Mouse (Mus musculus) ovary, adult 10 weeks (tissue): Measurements from ENCODE around the gene Olfr373. TPM values are rescaled to one million over a fixed set of nuclear protein-coding genes. Genes with fewer than 3 reads are reported as not detected.

ENCODE experiments used
- polyA plus RNA-seq: library from polyadenylated mRNA; stranded (reverse); fragments of 350-450 nt; fragmentation: Illumina TruSeq; extraction: RNeasy Lipid Tissue Mini Kit (QIAGEN cat#74804); gene quantifications from one replicate; pipeline ENCODE4 v1.2.3, GENCODE M21; 2014

The Olfr373 gene
- polyA plus RNA-seq: not detected

DNA sequence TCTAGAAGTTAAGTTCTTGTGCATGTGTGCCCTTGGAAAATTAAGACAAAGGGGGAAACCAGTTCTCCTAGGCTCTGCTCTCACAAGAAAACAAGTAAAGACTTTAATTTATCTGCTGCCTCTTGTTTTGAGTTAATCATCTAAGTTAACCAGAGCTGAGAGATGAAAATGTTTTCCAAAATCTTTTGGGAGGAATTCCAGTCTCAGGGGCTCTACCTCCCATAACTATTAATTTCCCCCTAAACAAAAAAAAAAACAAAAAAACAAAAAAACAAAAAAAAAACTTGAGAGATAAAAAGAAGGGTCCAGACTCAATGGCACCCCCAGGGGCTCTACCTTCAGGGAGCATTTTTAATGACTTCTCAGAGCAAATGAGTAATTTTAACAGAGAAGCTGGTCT, at the start of gene Olfr373:
Gene Olfr373, plus strand, starts transcription at position 301 of the 400 bp plus-strand sequence.

GRCm38 (mm10) chr8:72040918-72041317, 42.1 kb upstream of the Olfr373 start, which contains the start of gene Olfr372:
Olfr372 (plus strand) TSS chr8:72041218.

DNA sequence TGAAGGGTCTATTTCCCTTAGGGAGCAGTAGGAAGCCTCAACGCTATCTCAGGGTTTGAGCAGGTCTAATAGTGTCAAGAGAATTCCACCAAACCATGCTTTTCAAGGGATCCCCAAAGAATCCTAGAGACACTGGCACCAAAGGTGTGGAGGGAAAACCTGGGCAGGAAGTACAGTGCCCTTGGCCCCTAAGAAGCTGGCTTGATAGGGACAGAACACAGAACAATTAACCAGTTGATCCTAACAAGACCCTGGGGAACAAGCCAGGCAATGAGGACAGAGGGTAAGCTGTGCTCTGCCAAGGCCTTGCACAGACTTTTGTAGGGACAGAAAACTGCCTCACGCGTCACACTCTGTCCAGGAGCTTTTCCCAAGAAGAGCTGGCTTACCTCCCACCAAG, 23.8 kb downstream of the Olfr373 start, which contains the start of gene Olfr374:
Gene Olfr374, plus strand, starts transcription at position 301 of the 400 bp plus-strand sequence.

DNA sequence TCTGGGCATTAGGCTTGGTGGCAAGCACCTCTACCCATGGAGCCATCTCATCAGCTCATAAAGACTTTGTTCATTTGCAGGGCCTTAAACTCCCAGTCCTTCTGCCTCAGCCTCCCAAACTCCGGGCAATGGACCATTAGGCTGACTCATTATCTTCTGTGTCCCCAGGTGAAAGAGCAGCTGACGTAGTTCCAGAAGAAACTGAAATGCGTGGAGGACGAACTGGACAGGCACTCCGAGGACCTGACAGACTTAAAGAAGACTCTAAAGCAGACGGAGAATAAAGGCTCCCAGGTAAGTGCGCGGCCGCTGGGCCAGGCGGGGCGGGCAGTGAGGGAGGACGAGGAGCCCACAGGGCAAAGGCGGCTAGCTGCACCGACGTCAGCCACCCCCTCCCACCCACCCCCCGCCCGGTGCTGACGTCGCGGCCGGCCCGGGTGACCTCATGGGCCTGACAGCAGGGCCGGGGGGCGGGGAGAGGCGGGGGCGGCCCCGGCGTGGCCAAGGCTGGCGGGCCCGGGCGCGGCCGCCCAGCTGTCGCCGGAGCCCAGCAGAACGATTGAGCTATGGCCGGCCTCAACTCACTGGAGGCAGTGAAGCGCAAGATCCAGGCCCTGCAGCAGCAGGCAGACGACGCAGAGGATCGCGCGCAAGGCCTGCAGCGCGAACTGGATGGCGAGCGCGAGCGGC, 51.9 kb downstream of the Olfr373 start, which contains the start of gene Tpm4:
Gene Tpm4, plus strand, starts transcription at position 220 of the 690 bp plus-strand sequence.

Other genes with a start within 250 kb of the Olfr373 start
- gene Zfp709, start 201.2 kb upstream of the Olfr373 start, polyA plus RNA-seq: 46.4 TPM
- 28.3 TPM for gene Zfp882, start 174.6 kb upstream of the Olfr373 start, polyA plus RNA-seq
- 135 TPM for gene Zfp617, start 174.5 kb upstream of the Olfr373 start, polyA plus RNA-seq
- 56.3 TPM for gene Zfp961, start 132.1 kb upstream of the Olfr373 start, polyA plus RNA-seq
- not detected for gene Cyp4f18, start 73.6 kb upstream of the Olfr373 start, polyA plus RNA-seq
- not detected for gene Olfr372, start 42.0 kb upstream of the Olfr373 start, polyA plus RNA-seq
- not detected for gene Olfr374, start 23.9 kb downstream of the Olfr373 start, polyA plus RNA-seq
- gene Tpm4, start 51.8 kb downstream of the Olfr373 start, polyA plus RNA-seq: 645 TPM
- gene Rab8a, start 78.0 kb downstream of the Olfr373 start, polyA plus RNA-seq: 45.2 TPM
- gene Hsh2d, start 106.5 kb downstream of the Olfr373 start, polyA plus RNA-seq: not detected
- gene Cib3, start 129.7 kb downstream of the Olfr373 start, polyA plus RNA-seq: not detected
- gene Gm11034, start 130.5 kb downstream of the Olfr373 start, polyA plus RNA-seq: not detected
- gene Fam32a, start 136.6 kb downstream of the Olfr373 start, polyA plus RNA-seq: 71.7 TPM
- 17.5 TPM for gene Ap1m1, start 156.8 kb downstream of the Olfr373 start, polyA plus RNA-seq
- gene Gm10282, start 222.1 kb downstream of the Olfr373 start, polyA plus RNA-seq: 3.6 TPM
- gene Klf2, start 235.9 kb downstream of the Olfr373 start, polyA plus RNA-seq: 13.2 TPM